Mouse (Mus musculus) cerebellum, adult 2 months (tissue): Measurements from ENCODE around the gene Tns1.

Experiments used
- CTCF ChIP-seq: fragments of 200-500 bp; IDR thresholded peaks from 2 replicates; pipeline ENCODE4 v1.5.1; 2011; ENCODE audit warnings: low read depth, mild to moderate bottlenecking, control low read depth, low read length, moderate library complexity, borderline replicate concordance; ENCODE audit not compliant: insufficient read depth
- POLR2A ChIP-seq: fragments of 200-500 bp; IDR thresholded peaks from 2 replicates; pipeline ENCODE4 v1.6.1; 2011; ENCODE audit warnings: low read length, control low read depth, borderline replicate concordance; ENCODE audit not compliant: insufficient read depth

DNA sequence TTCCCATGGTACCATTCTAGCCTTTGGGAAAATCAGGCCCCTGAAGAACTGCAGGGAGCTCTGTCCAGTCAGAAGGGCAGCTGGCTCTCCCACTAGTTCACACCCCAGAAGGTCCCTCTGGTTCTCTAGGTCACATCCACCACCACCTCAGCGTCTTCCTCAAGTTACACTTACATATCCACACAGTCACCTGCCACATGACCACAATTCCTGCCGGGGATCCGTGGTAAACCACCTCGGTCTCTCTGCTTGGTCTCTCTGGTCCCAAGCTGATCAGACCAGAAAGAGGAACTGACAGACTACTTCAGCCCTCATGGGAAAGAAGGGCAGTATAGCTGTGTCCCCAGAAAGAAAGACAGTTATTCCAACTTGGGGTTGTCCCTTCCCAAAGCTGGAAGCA is 68.7 kb downstream of the Tns1 start:
- no peak for TF ChIP-seq CTCF
- no peak for TF ChIP-seq POLR2A
